Mouse (Mus musculus) R1 (cell line): ENCODE results near the gene Itgav.

ENCODE experiments used
- DNase-seq: peaks from one replicate; pipeline ENCODE4 v3.0.0-alpha.2; 2018; ENCODE audit warnings: low read depth, low spot score

The Itgav gene

DNA sequence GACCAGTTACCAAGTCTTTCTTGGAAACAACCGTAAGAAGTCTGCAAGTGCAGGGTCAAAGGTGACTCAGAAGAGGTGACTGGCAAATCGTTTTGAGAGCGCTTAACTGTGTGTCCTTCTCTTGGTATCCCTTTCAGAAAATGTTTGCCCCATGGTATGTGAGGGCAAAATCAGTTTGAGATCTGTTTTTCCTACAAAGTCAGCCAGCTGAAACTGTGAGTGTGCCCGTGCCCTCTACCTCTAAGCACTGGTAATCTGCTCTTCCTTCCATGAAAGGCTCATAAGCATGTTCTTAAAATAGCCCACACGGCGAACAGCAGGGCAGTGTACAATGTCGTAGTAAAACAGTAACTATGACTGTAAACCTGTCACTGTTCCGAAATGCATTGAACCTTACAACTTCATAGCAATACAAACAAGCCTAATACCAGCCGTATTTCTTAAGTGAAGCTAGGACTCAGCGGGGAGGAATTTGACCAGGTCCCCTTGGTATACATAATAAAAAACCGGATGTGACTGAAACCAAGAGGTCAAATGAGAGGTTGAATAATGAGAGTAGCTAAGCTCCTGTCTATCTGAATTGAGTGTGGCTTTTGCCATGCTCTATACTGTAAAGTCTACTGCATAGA is 14.2 kb upstream of the Itgav start:
- peak; percentile 92 for DNase-seq

DNA sequence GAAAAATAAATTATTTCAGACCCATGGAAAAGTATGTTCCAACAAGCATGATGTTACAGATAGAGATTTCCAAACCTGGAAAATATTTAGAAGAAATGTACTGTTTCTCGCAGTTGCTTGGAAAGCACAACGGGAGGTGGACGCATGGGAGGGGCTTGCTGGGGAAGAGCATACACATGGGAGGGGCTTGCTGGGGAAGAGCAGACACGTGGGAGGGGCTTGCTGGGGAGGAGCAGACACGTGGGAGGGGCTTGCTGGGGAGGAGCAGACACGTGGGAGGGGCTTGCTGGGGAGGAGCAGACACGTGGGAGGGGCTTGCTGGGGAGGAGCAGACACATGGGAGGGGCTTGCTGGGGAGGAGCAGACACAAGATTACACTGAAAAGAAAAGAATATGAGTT is 10.9 kb upstream of the Itgav start:
- DNase-seq, result peak; percentile 88

DNA sequence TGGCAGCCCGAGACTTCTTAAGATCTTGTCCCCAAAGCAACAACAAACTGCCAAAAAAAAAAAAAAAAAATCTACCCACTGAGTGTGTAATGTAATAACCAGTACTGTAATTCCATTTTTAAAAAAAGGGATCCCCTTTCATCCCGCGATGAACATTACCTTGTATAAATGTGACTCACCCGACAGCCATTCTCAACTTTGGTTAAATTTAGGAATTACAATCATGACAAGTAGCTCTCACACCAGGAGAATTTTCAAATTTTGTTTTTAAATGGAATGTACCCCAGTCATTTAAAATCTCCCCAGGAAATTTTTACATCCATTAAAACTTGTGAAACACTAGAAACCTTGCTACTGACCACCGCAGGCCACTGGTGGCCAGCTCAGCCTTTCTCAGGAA is 10.3 kb upstream of the Itgav start:
- DNase-seq, result no peak

DNA sequence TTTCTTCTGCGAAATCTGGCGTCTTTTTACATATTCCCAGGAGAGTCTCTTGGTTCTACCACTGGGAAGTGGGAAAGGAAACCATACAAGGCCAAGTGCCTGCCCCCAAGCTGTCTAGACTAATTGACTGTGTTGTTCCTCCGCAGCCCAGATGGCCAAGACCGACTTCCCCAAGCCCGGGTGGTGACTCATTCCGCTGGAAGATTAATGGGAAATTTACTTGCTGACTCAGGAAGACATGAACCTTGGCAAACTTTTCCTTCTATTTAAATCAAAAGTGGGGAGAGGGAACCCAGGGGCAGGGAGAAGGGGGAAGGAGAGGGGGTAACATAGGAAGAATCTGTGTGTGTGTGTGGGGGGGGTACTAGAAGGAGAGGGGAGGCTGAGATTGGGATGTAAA is 9.4 kb upstream of the Itgav start:
- peak; percentile 47 for DNase-seq

DNA sequence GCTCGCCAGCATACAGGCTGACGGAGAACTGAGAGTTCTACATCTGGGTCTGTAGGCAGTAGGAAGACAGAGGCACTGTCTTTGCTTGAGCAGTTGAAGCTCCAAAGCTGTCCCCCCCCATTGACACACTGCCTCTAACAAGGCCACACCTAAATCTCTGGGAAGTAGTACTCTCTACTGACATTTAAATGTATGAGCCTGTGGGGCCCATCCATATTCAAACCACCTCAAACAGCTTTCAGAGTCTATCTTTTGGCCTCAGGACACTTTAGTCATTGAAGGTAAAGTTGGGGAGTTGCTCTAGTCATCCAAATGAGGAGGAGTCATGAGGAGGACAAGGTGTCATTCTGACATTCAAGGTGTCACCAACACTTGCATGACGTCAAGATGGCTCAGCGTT is 5.9 kb upstream of the Itgav start:
- peak; percentile 39 for DNase-seq

DNA sequence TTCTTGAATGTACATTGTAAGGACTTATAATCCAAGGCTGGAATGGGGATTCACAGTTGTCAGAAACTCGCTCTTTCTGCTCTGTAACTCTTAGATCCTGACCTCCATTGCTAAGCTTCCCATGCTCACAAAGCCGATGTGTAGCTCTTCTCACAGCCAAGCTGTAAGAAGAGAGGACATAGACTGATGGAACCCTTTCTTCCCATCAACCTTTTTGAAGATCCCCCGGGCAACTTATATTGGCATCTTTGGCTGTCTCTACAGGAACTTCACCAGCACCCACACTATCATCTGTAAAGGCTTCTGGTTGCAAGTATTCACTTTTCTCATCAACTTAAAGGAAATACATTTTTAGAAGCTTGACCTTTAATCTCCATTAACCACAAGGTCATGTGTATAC is 2.6 kb upstream of the Itgav start:
- no peak for DNase-seq

DNA sequence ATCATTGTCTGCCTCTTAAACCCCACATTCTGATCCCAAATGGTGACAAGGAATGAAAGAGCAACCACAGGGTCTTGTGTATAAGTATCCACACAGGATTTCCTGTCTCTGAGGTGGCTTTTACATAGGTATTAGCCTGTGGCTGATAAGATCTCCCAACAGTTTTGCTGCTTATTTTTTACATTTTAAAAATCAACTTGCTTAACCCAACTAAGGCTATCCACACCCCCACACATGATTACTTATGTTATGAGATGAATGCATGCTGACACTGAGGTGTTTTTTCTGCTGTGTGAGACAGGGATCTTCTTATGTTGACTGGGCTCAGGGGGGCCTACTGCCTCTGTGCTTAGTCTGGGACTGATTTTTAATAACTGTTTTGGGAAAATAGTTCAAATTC is 1.3 kb upstream of the Itgav start:
- DNase-seq, result no peak

DNA sequence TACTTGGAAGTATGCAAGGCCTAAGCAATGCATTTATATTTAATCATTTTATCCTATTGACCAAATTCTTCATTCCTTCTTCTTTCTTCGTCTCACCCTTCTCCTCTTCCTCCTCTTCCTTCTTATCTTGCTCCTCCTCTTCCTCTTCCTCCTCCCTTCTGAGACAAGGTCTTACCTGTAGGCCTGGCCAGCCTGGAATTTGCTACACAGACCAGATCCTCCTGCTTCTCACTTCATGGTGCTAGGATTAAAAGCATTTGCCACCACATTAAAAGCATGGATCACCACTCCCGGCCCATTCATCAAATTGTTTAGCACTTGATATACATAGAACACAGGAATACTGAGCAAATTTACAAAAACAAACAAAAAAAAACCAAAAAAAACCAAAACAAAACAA is 851 bp upstream of the Itgav start:
- no peak for DNase-seq

DNA sequence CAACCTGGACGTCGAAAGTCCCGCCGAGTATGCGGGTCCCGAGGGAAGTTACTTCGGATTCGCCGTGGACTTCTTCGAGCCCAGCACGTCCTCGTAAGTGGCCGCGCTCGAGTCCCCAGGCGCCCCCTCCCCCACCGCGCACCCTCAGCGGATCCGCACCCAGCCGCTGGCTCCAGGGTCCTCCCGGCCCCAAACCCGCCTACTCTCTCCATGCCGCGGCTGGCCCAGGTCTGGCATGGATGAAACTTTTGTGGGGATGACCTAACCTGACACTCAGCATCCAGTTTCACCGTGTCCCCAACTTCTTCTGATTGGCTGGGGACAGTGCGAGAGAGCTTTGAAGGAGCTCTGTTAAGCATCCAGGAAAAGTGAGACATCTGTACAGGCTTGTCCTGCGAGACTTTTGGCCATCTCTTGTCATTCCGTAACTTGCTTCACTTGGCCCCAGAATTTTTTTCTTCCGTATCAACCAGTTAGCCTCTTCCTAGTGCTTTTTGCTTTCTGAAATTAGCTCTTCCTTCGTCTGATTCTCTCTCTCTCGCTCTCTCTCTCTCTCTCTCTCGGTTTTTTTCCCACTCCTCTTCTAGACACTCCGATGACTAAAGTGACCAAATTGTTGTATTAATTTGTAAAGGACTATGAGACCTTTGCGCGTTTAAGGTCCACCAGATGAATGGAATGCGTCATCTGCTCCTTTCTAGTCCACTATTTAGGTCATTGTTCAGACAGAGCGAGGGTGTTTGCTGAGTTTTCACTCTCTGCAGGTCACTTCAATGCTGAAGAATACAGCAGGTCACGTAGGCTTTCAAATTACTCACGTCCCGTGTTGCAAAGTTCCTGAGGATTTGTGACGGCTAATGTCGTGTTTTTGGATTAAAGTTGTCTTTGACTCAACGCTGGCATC is 882 bp downstream of the Itgav start:
- peak; percentile 72 for DNase-seq

DNA sequence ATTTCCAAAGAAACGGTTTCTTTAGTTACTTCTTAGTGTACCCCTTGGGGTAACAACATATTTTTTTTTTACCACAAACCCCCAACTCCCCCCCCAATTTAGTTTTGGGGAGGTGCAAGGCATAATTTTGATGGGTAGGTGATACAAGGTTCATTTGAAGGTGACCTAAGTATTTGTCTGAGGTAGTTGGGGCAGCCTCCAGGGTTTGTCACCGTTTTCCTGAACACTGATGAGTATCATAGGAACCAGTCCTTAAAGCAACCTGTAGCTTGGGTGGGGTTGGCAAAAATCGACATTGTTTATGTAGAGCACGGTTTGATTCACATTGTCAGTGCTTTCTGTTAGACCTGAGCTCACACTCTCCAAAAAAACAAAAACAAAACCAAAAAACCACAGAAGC is 1.6 kb downstream of the Itgav start:
- no peak for DNase-seq

DNA sequence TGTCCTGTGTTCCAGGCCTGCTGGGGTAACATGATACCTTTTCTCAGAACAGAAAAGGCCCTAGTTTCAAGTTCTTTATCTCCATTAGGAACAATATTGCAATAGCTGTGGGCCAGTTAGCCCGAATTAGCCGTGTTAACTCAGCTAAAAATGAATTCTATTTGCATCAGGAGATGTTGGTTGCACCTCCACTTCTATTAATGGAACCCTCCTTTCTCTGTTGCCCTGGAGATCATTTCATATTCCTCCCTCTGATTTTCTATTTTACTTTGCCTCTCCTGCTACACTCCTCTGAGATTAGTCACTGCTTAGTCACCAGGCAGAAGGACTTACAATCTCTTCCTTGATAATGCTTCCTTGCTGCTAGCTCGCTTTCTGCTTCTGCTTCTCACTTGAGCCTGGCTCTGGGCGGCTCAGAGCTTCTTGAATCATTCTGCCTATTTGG is 4.1 kb downstream of the Itgav start:
- no peak for DNase-seq

DNA sequence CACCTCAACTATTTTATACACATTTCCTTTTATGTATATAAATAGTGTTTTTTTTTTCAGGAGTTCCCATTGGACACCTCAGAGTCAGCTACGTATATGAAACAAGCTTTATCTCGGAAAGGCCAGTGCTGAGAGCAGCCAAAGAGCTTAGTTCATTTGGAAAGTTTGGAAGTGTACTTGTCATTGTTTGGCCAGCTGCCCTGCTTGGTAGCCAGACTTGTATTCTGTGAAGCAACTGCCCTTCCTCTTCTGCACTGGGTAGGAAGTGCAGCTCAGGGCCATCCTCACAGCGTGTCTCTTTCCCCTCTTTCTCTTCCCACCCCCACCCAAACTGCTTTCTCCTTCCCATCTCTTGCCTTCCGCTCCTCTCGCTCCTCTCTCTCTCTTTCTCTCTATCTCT is 5.1 kb downstream of the Itgav start:
- no peak for DNase-seq

DNA sequence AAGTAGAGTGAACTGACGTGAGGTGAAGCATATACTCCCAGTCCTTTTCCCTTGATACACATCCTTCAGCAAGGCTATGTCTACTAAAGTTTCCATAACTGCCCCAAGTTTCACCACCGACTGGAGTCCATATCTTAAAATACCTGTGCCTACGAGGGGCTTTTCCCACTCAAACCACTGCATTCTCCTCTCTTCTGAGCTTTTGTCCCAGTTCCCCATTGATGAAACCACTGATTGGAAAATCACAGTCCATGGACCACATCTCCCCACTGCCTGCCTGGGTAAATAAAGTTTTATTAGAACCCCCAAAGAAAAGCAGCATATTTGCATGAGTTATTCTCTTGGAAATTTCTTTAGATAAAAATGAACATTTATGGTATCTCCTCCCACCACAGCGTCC is 8.7 kb downstream of the Itgav start:
- no peak for DNase-seq

DNA sequence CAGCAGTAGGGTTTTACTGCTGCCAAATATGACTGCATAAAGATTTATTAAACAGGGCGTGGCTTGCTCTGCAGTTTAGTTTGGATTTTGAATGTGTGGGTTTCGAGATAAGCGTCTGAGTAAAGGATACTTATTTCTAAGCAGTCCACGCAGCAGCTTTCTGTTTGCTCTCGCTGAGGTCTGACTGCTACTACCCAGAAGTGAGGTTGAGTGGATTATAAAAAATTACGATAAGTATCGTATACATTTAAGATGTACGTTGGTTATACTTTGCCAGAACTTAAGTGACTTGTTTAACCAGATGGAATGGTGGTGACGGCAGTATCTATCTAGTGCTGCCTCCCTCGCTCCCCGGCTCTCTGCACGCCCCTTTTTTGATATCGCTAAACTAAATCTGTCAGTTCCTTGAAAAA is 9.8 kb downstream of the Itgav start:
- DNase-seq, result no peak

DNA sequence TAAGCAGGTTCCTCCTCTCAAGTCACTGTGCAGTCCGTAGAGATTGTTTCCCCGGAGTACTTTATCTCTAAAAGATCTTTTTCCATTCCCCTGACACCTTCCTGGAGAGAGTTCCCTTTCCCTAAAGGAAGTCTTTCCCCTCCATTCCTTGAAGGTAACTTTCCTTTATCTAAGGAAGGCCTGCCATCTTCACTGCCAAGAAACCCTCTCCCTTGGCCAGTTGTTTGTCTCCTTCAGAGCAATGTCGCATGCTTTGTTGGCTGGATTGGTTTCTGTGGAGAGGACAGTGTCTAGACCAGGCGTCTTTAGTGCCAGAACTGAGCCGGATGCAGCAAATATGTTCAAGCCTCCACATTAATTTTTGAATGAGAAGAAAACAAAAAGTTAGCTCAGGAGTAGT is 11.1 kb downstream of the Itgav start:
- DNase-seq, result no peak

DNA sequence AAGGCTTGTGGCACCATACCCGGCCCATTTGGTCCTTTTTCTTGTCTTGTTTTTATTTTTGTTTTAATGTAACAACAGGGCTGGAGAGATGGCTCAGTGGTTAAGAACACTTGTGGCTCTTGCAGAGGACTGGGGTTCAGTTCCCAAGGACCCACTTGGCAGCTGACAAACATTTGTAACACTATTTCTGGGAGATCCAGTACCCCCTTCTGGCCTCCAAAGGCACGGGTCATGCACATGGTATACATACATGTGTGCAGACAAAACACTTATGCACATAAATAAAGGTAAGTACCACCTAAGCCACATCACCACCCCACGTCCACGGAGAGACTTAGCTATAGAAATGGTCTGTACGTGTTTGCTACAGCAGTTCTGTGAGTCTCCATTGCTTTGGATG is 12.6 kb downstream of the Itgav start:
- DNase-seq, result no peak

DNA sequence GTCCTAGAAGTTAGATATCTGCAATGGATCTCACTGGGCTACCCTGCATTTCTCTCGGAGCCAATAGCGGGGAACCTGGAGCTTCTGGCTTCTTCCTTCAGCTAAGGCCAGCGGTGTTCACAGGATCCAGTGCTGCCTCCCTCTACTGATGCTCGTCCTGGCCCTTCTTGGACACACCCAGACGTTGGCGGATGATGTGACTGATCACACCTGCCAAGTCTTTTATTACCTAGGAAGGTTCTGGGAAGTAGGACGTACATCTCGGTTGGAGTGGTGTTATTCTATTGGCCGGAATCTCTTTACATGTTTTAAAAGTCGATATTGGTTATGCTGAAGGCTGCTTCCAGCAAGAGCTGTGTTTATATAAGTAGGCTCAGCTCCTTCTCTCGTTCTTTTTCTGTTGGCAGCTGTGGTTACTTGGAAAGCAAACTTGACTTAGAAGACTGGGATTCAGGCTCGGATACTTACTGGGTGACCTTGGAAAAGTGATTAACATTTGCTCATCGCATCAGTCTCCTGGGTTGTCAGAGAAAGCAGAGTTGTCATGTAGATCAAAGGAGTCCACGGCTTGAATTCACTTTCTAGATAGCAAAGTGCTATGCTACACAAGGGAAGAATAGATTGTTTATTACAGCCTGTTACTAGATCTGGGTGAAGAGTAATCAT is 14.5 kb downstream of the Itgav start:
- peak; percentile 75 for DNase-seq

DNA sequence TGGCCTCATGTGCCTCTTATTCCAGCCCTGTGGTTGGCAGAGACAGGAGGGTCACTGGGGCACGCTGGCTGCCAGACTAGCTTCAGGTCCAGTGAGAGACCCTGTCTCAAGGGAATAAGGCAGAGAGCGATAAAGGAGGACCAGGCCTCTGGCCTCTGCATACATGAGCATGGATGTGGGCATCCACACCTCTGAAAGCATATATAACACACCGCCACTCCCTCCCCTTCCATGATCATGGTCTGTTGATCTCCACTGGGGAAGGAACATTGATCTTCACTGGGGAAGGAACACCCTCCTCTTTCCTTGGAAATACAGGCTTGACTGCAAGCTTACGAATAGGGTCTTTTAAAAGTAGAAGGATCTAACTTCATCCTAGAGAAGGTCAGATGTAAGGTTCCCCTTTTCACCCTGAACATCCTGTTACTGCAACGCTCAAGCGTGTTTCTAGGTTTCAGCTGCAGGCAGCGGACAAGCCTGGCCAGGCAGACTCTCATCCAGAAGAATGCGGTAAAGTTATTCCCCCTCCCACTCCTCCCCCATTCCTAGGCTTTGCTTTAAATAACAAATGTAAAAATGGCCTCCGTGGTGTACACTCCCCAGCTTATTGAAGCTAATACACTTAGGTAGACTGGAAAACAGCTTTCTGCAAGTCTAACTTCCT is 15.4 kb downstream of the Itgav start:
- peak; percentile 82 for DNase-seq

DNA sequence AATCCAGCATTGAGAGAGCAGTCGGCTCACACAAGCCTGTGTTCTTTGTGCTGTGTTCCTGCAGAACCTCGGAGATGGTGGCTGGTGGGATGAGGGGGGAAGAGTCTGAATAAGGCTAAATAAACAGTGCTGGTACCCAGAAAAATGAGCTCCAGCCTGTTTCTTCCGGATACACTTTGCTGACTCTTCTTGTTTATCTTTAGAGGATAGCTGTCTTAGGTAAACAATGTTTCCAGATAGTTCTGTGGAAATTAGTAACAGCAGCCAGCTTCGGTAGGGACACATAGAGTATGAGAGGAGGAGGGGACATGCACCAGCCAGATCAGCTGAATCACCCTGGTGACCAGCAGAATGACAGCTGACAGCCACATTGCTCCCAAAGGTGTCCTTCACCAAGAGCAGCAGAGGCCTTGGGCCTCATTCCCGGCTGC is 16.4 kb downstream of the Itgav start:
- DNase-seq, result no peak

DNA sequence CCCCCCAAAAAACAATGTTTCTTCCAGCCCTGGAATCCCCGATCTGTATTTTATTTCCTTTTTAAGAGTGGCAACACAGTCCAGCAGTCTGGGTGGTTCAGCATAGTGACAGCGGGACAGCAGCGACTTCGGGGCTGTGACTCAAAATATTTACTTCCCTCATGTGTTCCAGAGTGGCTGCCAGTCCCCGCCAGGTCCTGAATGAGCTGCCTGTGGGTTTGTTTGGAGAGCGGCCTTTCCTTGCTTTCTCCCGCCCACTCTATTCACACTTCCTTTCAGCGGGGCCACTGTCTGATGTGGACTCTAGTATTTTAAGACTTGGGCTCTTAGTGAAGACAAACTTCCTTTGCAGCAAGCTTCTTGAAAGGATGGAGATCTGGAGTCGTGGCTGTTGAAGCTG is 18.0 kb downstream of the Itgav start:
- DNase-seq, result peak; percentile 33

DNA sequence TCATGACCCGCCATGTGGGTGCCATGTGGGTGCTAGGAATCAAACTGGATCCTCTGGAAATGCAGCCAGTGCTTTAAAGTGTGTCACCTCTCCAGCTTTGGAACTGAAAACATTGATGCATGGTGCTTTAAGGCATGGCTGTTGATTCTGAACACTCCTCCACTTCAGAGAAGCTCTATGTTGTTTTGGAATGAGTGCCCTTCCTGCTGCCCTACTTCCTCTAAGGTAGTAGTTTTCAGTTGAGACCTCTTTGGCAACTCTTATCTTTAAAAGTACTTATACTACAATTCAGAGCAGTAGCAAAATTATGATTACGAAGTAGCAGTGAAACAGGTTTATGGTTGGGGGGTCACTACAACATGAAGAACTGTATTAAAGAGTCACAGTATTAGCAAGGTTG is 18.6 kb downstream of the Itgav start:
- no peak for DNase-seq
